Mouse (Mus musculus) small intestine, adult 2 months (tissue): ENCODE measurements around the gene Esyt2. TPM values are rescaled to one million over a fixed set of nuclear protein-coding genes. Genes with fewer than 3 reads are reported as not detected.

Experiments
- H3K27ac ChIP-seq: fragments of 200-500 bp; 2 replicates; pipeline ENCODE4 v1.5.1; 2012; ENCODE audit warnings: low read depth, low read length, control low read depth, inconsistent platforms; ENCODE audit not compliant: insufficient read depth
- H3K27me3 ChIP-seq: fragments of 200-500 bp; 2 replicates; pipeline ENCODE4 v1.6.1; 2012; ENCODE audit warnings: mild to moderate bottlenecking, moderate library complexity, low read length, inconsistent platforms; ENCODE audit not compliant: control insufficient read depth, insufficient read depth
- H3K36me3 ChIP-seq: fragments of 200-500 bp; 2 replicates; pipeline ENCODE4 v1.6.1; 2012; ENCODE audit warnings: mild to moderate bottlenecking, low read length, control low read depth, inconsistent platforms; ENCODE audit not compliant: control insufficient read depth, insufficient read depth
- H3K4me1 ChIP-seq: fragments of 200-500 bp; 2 replicates; pipeline ENCODE4 v1.6.1; 2012; ENCODE audit warnings: low read length, inconsistent platforms, mixed read lengths; ENCODE audit not compliant: control insufficient read depth, insufficient read depth, insufficient read length
- H3K4me3 ChIP-seq: fragments of 200-500 bp; 2 replicates; pipeline ENCODE4 v1.5.1; 2012; ENCODE audit warnings: low read depth, mild to moderate bottlenecking, control low read depth, inconsistent platforms, low read length, moderate library complexity
- CTCF ChIP-seq: fragments of 200-500 bp; IDR thresholded peaks from 2 replicates; pipeline ENCODE4 v1.5.1; 2012; ENCODE audit warnings: low read depth, mild to moderate bottlenecking, control low read depth, inconsistent platforms, low read length, moderate library complexity, mixed read lengths; ENCODE audit not compliant: insufficient replicate concordance, insufficient read length; ENCODE audit errors: extremely low read depth
- POLR2A ChIP-seq: fragments of 200-500 bp; IDR thresholded peaks from 2 replicates; pipeline ENCODE4 v1.6.1; 2012; ENCODE audit warnings: low read depth, mild to moderate bottlenecking, control low read depth, inconsistent platforms, low read length, moderate library complexity
- WGBS: fragments of 180-500 bp; shearing (Covaris S2); methylation state at CpG from one replicate; pipeline ENCODE4 v1.1.7; 2018; 5-methylcytosine and 5-hydroxymethylcytosine counted together
- polyA plus RNA-seq: library from polyadenylated mRNA; depleted of rRNA; stranded (reverse); fragments of >200 nt; gene quantifications from 2 replicates; pipeline ENCODE4 v1.2.3, GENCODE M21; 2012; rRNA removed

Gene Esyt2
- polyA plus RNA-seq, 1 experiment = 14.3 TPM

DNA sequence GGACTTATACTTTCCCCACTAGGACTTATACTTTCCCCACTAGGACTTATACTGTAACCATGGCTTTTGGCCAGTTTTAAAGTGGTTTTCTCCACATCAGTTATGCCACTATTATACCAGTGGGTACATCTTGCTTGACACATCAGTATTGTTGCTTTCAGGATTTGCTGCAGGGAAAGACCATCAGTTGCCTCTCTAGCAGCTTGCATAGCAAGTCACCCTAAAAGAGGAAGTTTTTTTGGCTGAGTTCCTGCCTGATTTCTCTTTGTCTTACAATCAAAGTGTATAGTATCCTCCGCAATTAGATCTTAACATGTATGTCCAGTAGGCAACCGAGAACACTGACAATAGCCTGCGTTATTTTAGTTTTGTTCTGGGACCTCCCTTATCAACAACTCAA, 155.1 kb downstream of the Esyt2 start:
- WGBS = 91% methylated on average over 3 of the region's 3 CpGs
- TF ChIP-seq CTCF (no peak), POLR2A (no peak)
- 0 out of 2 replicates have a peak, but pooled peaks cover 2% of the 10 kb centered on the region for H3K4me1 ChIP-seq
- H3K27ac ChIP-seq = no peak overlapping the region
- H3K36me3 ChIP-seq = peaks cover 13% of the 10 kb centered on the region
- H3K4me3 ChIP-seq = no peak overlapping the region
- H3K27me3 ChIP-seq = no peaks in the 10 kb centered on the region

DNA sequence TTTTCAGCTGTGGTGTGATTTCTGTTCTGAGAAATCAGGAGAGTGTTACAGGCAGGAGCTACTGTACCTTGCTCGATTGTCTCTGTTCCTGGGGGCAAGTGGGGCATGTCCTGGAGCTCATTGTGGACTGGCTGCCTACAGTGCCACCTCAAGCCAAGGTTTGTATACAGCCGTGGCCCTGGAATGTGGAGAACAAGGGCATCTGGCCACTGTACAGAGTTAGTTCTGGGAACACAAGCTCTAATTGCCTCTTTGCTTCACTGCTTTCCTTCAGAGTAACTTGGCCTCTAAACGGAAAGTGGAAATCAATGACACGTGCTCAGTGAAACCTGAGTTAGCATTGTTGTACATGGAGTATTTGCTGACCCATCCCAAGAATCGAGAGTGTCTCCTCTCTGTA, 157.6 kb downstream of the Esyt2 start:
- no peak overlapping the region for H3K4me3 ChIP-seq
- no peaks in the 10 kb centered on the region for H3K27me3 ChIP-seq
- TF ChIP-seq POLR2A (no peak), CTCF (no peak)
- 87% methylated on average over 5 of the region's 5 CpGs for WGBS
- 0 out of 2 replicates have a peak, but pooled peaks cover 2% of the 10 kb centered on the region for H3K4me1 ChIP-seq
- H3K36me3 ChIP-seq = peaks cover 13% of the 10 kb centered on the region; the same call in 1 of the 2 replicates
- H3K27ac ChIP-seq = no peak overlapping the region

Other genes with a start within 250 kb of the Esyt2 start
- 1.4 TPM in 2 replicates for gene Zfp386, start 233.5 kb upstream of the Esyt2 start, polyA plus RNA-seq
- 1.9 and 3.4 TPM in 2 replicates for gene Vipr2, start 203.5 kb upstream of the Esyt2 start, polyA plus RNA-seq
- 0.51 and 0.95 TPM in 2 replicates for gene Wdr60, start 18.2 kb upstream of the Esyt2 start, polyA plus RNA-seq
- gene Gm11027, start 5.8 kb upstream of the Esyt2 start, polyA plus RNA-seq = not detected in 2 replicates
- 0.41 and 1.1 TPM in 2 replicates for gene Ncapg2, start 124.2 kb downstream of the Esyt2 start, polyA plus RNA-seq
- 11.6 and 15.3 TPM in 2 replicates for gene Ptprn2, start 204.5 kb downstream of the Esyt2 start, polyA plus RNA-seq